Mouse (Mus musculus) CD8-positive naive resting alpha-beta T cell, adult 2 months (primary cell): ENCODE results near the gene Tmem150b.

Source experiments
- DNase-seq, 2 experiments: peaks; one replicate each; pipeline ENCODE4 v3.0.0; 2022; ENCODE audit warnings: low read depth in 2 of 2, low spot score in 2 of 2

Gene Tmem150b

DNA sequence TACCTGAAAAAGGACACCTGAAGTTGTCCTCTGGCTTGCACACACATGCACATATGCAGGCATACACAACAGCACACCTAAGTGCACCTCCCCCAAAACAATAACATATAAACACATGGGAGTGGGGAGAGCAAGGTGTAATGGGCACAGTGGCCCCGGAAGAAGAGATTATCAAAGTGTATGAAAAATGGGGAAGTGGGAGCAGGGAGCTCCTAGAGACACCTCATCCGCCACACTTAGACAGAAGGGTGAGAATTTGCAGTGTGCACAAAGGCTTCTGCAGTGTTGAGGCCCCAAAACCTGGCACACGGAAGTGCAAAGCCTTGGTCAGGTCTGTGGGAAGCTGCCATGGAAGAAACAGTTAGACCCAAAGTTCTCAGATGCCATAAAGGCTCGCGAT, 6.0 kb upstream of the Tmem150b start:
- DNase-seq, result no peak

GRCm38 (mm10) chr7:4724359-4724758, 690 bp downstream of the Tmem150b start:
- DNase-seq, result no peak

DNA sequence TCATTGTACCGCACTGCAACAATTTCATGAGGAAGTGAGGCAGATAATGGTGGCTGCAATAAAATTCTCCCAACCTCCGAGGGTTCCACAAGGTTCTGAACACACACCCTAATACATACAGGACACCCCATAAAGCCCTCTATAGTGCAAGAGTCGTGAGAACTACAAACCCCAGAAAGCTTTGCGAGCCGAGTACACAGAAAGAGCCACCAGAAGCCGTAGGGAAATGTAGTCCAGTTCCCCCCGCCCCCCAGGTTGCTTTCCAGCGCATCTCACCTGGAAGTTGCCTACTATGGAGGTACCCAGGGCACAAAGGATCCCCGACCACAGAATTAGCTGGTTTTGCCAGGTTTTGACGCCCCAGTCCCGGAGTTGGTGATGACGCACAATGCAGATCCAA, 1.5 kb downstream of the Tmem150b start:
- peak in 1 of 2 experiments; percentile 16 for DNase-seq

- DNase-seq, result no peak
Observed at GRCm38 (mm10) chr7:4719276-4719675, 5.8 kb downstream of the Tmem150b start.

GRCm38 (mm10) chr7:4716955-4717354, 8.1 kb downstream of the Tmem150b start:
- DNase-seq, result no peak

DNA sequence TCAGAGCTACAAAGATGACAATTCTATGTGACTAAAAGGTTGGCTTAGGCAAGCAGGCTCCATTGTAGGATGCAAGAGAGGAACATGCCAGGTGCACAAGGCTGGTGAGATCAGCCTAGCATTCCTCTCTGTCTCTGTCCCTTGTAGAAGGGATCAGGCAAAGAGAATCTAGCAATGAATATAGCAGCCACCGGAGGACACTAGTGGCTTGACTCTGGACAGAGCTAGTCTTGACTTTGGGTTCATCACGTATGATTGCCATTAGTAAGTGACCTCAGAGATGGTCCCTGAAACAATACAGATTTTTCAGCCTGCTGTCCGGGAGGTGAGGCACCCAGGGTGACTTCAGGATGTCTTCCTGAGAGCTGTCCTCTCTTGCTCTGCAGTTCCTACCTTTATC, 12.5 kb downstream of the Tmem150b start:
- DNase-seq, result no peak

DNA sequence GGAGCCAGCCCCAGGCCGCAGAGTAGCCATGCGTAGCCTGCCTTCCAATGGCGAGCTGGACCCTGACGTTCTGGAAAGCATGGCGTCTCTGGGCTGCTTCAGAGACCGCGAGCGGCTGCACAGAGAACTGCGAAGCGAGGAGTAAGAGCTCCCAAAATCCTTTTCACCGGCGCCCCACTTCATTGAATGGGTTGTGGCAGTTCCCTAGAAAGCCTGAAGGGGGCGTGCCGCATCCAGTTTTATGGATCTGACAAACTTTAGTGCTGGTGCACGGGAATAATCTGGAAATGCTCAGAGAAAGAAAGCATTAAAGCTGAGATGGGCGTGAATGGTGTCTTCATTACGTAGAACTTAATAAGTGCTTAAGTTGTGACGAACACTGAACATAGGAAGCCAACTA, 20.0 kb downstream of the Tmem150b start:
- no peak for DNase-seq

DNA sequence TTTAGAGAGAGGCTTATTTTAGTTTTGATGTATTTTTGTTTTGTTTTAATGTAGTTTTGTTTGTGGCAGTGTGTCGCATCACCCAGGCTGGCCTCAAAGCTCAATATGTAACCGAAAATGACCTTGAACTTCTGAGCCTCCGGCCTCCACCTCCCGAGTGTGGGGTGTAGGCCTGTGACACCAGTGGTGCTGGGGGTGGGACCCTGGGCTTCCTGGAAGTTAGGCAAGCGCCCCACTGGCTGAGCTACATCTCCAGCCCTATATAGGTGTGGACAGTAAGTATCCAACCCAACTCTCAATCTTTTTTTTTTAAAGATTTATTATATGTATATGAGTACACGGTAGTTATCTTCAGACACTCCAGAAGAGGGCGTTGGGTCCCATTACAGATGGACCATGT, 21.9 kb downstream of the Tmem150b start:
- DNase-seq, result no peak

DNA sequence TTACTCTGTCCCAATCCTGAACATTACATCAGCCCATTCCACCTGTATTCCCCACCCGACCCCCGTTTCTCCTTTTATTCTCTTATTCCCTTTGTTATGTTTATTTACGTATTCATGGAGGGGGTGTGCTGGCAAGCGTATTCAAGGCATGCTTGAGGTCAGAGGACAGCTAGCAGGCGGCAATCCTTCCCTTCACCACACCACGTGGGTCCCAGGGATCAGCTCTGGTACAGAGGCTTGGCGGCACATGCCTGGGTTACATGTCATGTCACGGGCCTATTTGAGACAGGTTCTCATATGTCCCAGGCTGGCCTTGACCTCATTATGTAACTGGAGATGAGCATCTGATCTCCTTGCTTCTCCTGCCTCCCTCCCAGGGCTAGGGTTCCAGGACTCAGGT, 22.7 kb downstream of the Tmem150b start:
- no peak for DNase-seq

DNA sequence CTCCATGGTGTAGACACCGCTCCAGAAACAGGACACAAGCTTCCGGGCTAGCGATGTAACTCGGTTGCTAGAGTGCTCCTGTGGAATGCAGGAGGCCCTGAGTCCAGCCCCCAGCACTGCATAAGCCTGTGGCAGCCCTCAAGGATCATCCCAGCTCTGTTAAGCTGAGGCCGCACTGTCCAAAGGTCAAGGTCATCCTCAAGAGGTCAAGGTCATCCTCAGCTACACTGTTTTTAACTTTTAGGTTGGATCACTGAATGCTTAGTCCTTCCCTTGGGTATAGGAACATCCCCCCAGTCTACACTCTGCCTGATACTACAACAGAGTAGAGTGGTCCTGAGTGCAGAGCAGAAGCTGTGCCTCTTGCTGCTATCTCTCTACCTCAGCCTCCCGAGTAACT, 32.0 kb downstream of the Tmem150b start:
- DNase-seq, result no peak

DNA sequence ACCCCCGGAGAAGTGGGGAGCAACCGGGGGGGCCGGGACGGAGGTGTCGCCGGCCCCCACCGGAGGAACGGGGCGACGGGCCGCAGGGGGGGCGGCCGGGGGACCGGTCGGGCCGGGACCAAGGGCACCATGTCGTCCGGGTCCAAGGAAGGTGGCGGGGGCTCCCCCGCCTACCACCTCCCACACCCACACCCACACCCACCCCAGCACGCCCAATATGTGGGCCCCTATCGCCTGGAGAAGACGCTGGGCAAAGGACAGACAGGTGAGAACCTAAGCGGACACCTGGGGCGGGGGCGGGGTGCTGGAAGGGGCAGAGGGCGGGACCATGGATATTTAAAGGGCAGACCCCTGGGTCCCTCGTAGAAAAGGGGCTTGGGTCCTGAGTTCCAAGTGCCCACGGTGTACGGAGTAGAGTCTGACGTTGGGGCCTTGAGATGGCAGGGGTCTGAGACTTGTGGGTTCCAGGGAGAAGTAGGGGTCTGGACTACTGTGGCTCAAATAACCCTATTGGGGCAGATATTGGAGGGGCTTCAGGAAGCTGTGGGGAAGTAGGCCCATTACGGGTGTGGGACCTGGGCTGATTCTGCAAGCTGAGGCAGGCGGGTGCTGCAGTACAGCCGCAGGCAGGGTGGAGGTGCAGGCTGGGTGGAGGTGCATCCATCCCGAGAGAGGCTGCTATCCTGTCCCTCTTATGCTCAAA, 33.9 kb downstream of the Tmem150b start:
- DNase-seq, result no peak

DNA sequence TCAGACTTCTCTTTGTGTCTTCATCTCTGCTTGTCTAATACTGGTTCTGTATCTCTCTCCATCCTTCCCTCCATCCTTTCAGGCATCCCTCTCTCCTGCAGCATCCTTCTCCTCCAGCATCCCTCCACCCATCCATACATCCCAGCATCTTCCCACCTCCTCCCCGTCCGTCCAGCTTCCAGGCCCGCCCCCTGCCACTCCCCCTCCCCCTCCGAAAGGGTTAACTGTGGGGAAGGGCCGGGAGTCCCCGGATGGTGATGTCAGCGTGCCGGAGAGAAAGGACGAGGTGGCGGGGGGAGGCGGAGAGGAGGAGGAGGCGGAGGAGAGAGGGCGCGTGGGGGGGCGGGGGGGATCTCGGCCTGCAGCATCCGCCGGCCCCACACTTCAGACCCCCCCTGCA, 34.7 kb downstream of the Tmem150b start, which contains the start of gene Brsk1:
Gene Brsk1 (plus strand): TSS at position 218 of the 400 bp plus-strand sequence.
- DNase-seq, result no peak

- DNase-seq, result peak; percentile 95
Observed at GRCm38 (mm10) chr7:4684632-4685417, 40.2 kb downstream of the Tmem150b start, which contains the start of gene Hspbp1. Gene Hspbp1, minus strand, starts transcription at chr7:4685068.

- DNase-seq, result no peak
Observed at GRCm38 (mm10) chr7:4684203-4684602, 40.8 kb downstream of the Tmem150b start.

- DNase-seq, result no peak
Observed at GRCm38 (mm10) chr7:4683307-4683706, 41.7 kb downstream of the Tmem150b start.

DNA sequence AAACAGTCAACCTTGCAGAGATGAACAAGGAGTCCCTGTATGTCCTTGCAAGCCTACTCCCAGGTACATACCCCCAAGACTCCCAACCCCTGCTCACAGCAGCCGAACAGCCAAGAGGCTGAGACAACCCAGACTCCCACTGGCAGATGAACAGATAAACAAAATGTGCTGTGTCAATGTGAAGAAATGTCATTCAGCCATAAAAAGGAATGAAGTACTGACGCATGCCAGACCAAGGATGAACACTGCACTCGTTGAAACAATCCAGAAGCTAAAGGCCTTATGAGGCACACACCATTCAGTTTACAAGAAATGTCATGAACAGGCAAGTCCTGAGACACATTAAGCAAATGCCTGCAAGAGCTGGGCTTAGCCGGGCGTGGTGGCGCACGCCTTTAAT, 49.8 kb downstream of the Tmem150b start:
- no peak for DNase-seq

DNA sequence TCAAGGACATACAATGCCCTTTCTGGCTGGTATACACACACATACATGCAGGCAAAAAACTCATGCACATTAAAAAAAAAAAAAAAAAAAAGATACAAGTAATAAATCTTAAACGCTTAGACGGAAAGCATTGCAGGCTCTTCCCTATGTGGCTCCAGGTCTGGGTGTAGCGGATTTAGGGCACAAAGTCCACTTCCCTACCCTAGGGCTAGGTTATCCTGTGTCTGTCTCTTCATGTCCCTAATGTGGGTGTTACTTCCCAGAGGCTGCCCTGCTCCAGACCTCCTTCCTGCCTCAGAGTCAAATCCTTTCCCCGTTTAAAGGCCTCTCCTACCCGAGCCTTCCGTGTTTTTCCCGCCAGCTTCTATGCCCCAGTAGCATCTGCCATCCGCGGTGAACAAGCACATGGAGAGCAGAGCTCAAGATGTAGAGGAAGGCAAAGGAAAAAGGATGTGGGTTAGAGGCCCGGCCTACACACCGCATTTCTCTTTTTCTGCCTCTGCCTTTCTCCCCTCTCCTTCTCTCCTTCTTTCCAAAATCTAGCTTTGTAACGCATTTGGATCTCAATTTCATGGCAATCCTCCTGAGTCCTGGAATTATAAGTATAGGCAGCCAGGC, 50.8 kb downstream of the Tmem150b start:
- DNase-seq, result no peak

DNA sequence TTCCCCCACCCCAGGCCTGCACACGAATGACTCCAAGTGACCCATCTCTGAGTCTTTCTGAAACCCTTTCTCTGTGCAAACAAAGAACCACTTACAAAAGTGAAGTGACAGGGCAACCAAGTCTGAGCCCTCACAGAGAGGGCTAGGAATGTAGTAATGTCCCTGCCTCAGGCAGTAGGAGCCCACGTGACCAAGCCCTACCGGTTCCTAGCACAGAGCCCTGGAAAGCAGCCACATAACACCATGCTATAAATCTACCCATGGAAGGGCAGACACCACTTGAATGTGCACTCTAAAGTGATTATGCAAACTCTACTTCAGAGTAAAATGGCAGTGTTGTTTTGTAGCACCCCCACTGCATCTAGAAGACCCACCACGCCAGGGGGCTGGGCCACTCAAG, 53.1 kb downstream of the Tmem150b start:
- no peak for DNase-seq

GRCm38 (mm10) chr7:4670655-4671255, 54.3 kb downstream of the Tmem150b start:
- DNase-seq, result no peak

- no peak for DNase-seq
Observed at GRCm38 (mm10) chr7:4669156-4669555, 55.9 kb downstream of the Tmem150b start.

DNA sequence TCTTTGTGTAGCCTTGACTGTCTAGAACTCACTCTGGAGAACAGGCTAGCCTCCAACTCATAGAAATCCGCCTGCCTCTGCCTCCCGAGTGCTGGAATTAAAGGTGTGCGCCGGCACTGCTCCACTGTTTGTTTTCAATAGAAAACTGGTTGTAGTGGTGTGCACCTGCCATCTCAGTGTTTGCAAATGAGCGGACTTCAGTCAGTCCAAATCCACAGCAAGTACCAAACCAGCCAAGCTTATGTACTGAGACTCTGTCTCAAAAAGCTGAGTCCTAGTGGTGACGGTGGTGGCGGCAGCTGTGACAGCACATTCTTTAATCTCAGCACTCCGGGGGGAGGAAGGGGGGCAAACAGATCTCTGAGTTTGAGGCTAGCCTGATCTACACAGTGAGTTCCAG, 56.5 kb downstream of the Tmem150b start:
- no peak for DNase-seq

GRCm38 (mm10) chr7:4666871-4667270, 58.2 kb downstream of the Tmem150b start:
- DNase-seq, result no peak
